ENCODE assay signal across 46 mouse cellular contexts in the genomic region with DNA sequence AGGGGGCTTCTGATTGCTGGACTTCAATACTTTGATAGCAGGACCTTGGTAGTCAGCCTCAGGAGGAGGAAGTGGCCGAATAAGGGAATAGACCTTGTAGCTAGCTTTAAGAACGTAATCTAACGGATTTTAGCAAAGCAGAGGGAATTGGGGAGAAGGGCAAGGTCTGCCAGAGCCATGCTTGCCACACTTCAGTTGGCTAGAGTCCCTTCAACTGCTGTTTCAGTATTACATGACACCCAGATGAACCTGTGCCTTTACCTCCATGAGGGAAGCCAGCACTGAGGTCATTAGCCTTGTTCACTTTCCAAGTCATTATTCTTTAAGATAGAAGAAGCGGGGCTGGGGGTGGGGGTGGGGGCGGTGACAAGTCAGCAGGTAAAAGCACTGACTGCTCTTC. TPM values are rescaled to one million over a fixed set of nuclear protein-coding genes. Genes with fewer than 3 reads are reported as not detected.
"Had no signal": no experiment of that assay in that cellular context is flagged by ENCODE, and none has a peak within 500 bp of the region (broad histone marks: within the 10 kb centered on the region; RNA-seq: fewer than 3 reads in every experiment).

No protein-coding gene starts in this region.

- H3K36me3 ChIP-seq: heart, embryonic 12.5 days; heart, embryonic 13.5 days; heart, embryonic 15.5 days; hindbrain, embryonic 10.5 days; hindbrain, embryonic 12.5 days; hindbrain, embryonic 13.5 days; hindbrain, embryonic 15.5 days; intestine, embryonic 15.5 days; kidney, embryonic 15.5 days had no signal

- H3K27me3 ChIP-seq: heart, embryonic 12.5 days; heart, embryonic 13.5 days; heart, embryonic 15.5 days; hindbrain, embryonic 12.5 days; hindbrain, embryonic 13.5 days; hindbrain, embryonic 15.5 days; intestine, embryonic 15.5 days; kidney, embryonic 15.5 days had no signal

- ATAC-seq: hindbrain, embryonic 16.5 days; hindbrain, postnatal 0 days; inflammation-experienced regulatory T-cells, adult 6 months; intestine, embryonic 15.5 days; intestine, embryonic 16.5 days; intestine, postnatal 0 days had no signal

- H3K4me1 ChIP-seq: heart, embryonic 12.5 days; heart, embryonic 13.5 days; heart, embryonic 15.5 days; hindbrain, embryonic 10.5 days; hindbrain, embryonic 12.5 days; hindbrain, embryonic 13.5 days; hindbrain, embryonic 15.5 days; intestine, embryonic 15.5 days; kidney, embryonic 15.5 days had no signal

- H3K4me2 ChIP-seq: heart, embryonic 12.5 days; heart, embryonic 13.5 days; heart, embryonic 15.5 days; hindbrain, embryonic 12.5 days; hindbrain, embryonic 13.5 days; hindbrain, embryonic 14.5 days; hindbrain, embryonic 15.5 days; intestine, embryonic 15.5 days; kidney, embryonic 15.5 days had no signal

- H3K27ac ChIP-seq: heart, embryonic 13.5 days; heart, embryonic 15.5 days; hindbrain, embryonic 10.5 days; hindbrain, embryonic 12.5 days; hindbrain, embryonic 13.5 days; hindbrain, embryonic 14.5 days; hindbrain, embryonic 15.5 days; hindbrain, postnatal 0 days; intestine, embryonic 15.5 days; kidney, embryonic 15.5 days; kidney, postnatal 0 days; layer of hippocampus, adult 2 months; left cerebral cortex, adult 2 months had no signal

- H3K9ac ChIP-seq: heart, embryonic 12.5 days; heart, embryonic 13.5 days; heart, embryonic 15.5 days; hindbrain, embryonic 12.5 days; hindbrain, embryonic 13.5 days; hindbrain, embryonic 14.5 days; hindbrain, embryonic 15.5 days; intestine, embryonic 15.5 days; kidney, embryonic 15.5 days had no signal

- H3K9me3 ChIP-seq: heart, embryonic 12.5 days; heart, embryonic 13.5 days; heart, embryonic 15.5 days; hindbrain, embryonic 10.5 days; hindbrain, embryonic 12.5 days; hindbrain, embryonic 13.5 days; hindbrain, embryonic 15.5 days; intestine, embryonic 15.5 days; kidney, embryonic 15.5 days had no signal

- DNase-seq: heart, postnatal 10 days; heart, postnatal 14 days; heart, postnatal 36 days; heart, postnatal 4 days; kidney, adult 11 months; kidney, adult 18-20 months; kidney, adult 2 months; kidney, adult 8-10 months; kidney, adult 9 months; kidney, postnatal 10 days; kidney, postnatal 14 days; kidney, postnatal 25 days; kidney, postnatal 36 days; kidney, postnatal 4 days; layer of hippocampus, adult 9-11 months; layer of hippocampus, postnatal 36 days had no signal

- H3K4me3 ChIP-seq: heart, embryonic 12.5 days; heart, embryonic 13.5 days; heart, embryonic 15.5 days; hindbrain, embryonic 10.5 days; hindbrain, embryonic 12.5 days; hindbrain, embryonic 13.5 days; hindbrain, embryonic 15.5 days; intestine, embryonic 15.5 days; kidney, embryonic 15.5 days; layer of hippocampus, adult 2 months; left cerebral cortex, adult 2 months had no signal

RNA-seq across cellular contexts. Expression of a gene that starts 14.5 kb away (rescaled TPM):
- total RNA-seq: heart, postnatal 10 days; heart, postnatal 14 days; heart, postnatal 25 days; heart, postnatal 36 days; heart, postnatal 4 days; hematopoietic stem cell, adult 5-6 weeks; layer of hippocampus, adult 18-20 months; layer of hippocampus, adult 2 months; layer of hippocampus, adult 8-10 months; layer of hippocampus, postnatal 14 days; layer of hippocampus, postnatal 25 days; layer of hippocampus, postnatal 36 days; left cerebral cortex, adult 18-20 months; left cerebral cortex, adult 2 months; left cerebral cortex, adult 8-10 months had no signal
- polyA plus RNA-seq: heart, embryonic 14.5 days; heart, postnatal 0 days; hindbrain, embryonic 10.5 days; inflammation-experienced regulatory T-cells, adult 6 months had no signal

RNA-seq across cellular contexts. Expression of a gene that starts 18.0 kb away (rescaled TPM):
- total RNA-seq: heart, postnatal 4 days; hematopoietic stem cell, adult 5-6 weeks; hindbrain, postnatal 0 days; layer of hippocampus, postnatal 14 days; layer of hippocampus, postnatal 25 days had no signal
- polyA plus RNA-seq: heart, embryonic 12.5 days; heart, embryonic 13.5 days; heart, embryonic 14.5 days; heart, embryonic 15.5 days; heart, embryonic 16.5 days; heart, postnatal 0 days; hindbrain, embryonic 10.5 days; hindbrain, embryonic 12.5 days; hindbrain, embryonic 14.5 days; hindbrain, embryonic 15.5 days; hindbrain, embryonic 16.5 days; inflammation-experienced regulatory T-cells, adult 6 months; intestine, embryonic 16.5 days; large intestine, adult 2 months had no signal

RNA-seq across cellular contexts. Expression of a gene that starts 27.8 kb away (rescaled TPM):
- total RNA-seq: hindbrain, postnatal 0 days had no signal
